22 mouse cellular contexts compared by ENCODE assay signal in the genomic region with DNA sequence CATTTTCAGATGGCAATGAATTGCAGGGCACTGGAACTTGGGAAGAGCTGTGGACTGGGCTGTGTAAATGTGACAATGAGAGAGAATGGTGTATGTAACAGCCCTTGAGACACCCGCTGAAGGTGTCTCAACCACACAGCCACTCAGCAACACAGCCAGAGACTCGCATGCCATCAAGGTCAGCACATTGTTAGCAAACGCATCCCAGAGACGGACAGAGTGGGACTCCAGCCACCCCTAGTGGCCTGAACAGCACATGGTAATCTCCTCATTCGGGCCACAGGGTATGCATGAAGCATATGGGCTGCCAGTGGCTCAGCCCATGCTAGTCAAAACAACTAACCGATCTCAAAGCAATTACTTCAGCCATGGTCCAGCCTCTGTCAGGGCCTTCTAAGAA.
DNase-seq lines count a peak whose midpoint lies in the region; ATAC-seq and TF ChIP-seq lines count a peak whose summit lies in the region.
"Had no signal": no experiment of that assay in that cellular context is flagged by ENCODE, and none has a peak within 500 bp of the region (broad histone marks: within the 10 kb centered on the region; RNA-seq: fewer than 3 reads in every experiment).

No protein-coding gene starts in this region.

- no peak overlapping the region for H3K4me2 ChIP-seq in heart, postnatal 0 days (ENCODE audit: low read depth, low read length)
- no peak overlapping the region for H3K4me2 ChIP-seq in liver, postnatal 0 days (ENCODE audit: low read depth, low read length)
- no peak overlapping the region for H3K4me2 ChIP-seq in CH12.LX (ENCODE audit: insufficient read depth, low read depth, poor library complexity, severe bottlenecking)
- H3K4me2 ChIP-seq: heart, embryonic 11.5 days; hindbrain, embryonic 14.5 days; limb, embryonic 15.5 days; lung, embryonic 15.5 days; midbrain, embryonic 12.5 days; neural tube, embryonic 12.5 days had no signal

- in situ Hi-C loops in CH12.LX (cut with MboI; ENCODE audit: low pct_ligation_motif_present, low pct_unique_long_range_greater_than_20kb, low sequenced_read_pairs) = no loop called here
- in situ Hi-C loops in ES-E14 (cut with MboI; ENCODE audit: low sequenced_read_pairs in 2 of 2, unreplicated experiment in 2 of 2) = no loop called here

- no peak for TF ChIP-seq EP300 in heart, postnatal 0 days (IDR thresholded peaks at IDR 0.05; ENCODE audit: low read depth)
- no peak for TF ChIP-seq EP300 in liver, postnatal 0 days (IDR thresholded peaks at IDR 0.05; ENCODE audit: low read depth)
- TF ChIP-seq EP300 in CH12.LX (IDR thresholded peaks at IDR 0.05; ENCODE audit: low read length) = no peak

- DNase-seq in heart, postnatal 0 days (ENCODE audit: low spot score) = no peak
- no peak for DNase-seq in heart, postnatal 25 days (ENCODE audit: low spot score)
- DNase-seq in liver, postnatal 0 days = no peak
- no peak for DNase-seq in liver
- no peak for DNase-seq in CH12.LX (ENCODE audit: extremely low read depth)
- no peak for DNase-seq in ES-E14 (ENCODE audit: low read depth, low spot score)
- no peak for DNase-seq in thymus, postnatal 10 days (ENCODE audit: low spot score in 2 of 2)
- DNase-seq: cerebellum, postnatal 25 days; forebrain, postnatal 0 days; gastrocnemius, postnatal 36 days; heart, postnatal 14 days; layer of hippocampus, postnatal 36 days; thymus, adult 18-20 months had no signal

- ATAC-seq in heart, postnatal 0 days (ENCODE audit: insufficient read depth, low read depth) = no peak
- no peak for ATAC-seq in liver, postnatal 0 days
- ATAC-seq: CD4-positive, CD25-positive, alpha-beta regulatory T cell, adult 4 months; forebrain, postnatal 0 days; intestine, embryonic 16.5 days had no signal

- peaks cover 11% of the 10 kb centered on the region; the same call in 1 of the 2 replicates for H3K4me1 ChIP-seq in heart, postnatal 0 days (ENCODE audit: control insufficient read depth, insufficient read depth)
- no peaks in the 10 kb centered on the region for H3K4me1 ChIP-seq in liver, postnatal 0 days (ENCODE audit: insufficient read depth)
- H3K4me1 ChIP-seq in CH12.LX (ENCODE audit: control insufficient read depth in 1 of 2, insufficient read depth in 2 of 2) = peaks cover 30 to 59% of the 10 kb centered on the region in 2 experiments
- H3K4me1 ChIP-seq in ES-E14 (ENCODE audit: control insufficient read depth in 2 of 2, insufficient read depth in 2 of 2, low read length in 2 of 2, poor library complexity in 1 of 2) = no peaks in the 10 kb centered on the region; a peak in 2 of 4 replicates
- H3K4me1 ChIP-seq: forebrain, embryonic 10.5 days; limb, embryonic 15.5 days; neural tube, embryonic 12.5 days had no signal

- no peaks in the 10 kb centered on the region for H3K79me2 ChIP-seq in CH12.LX (replicated peaks; ENCODE audit: control insufficient read depth, extremely low read depth, insufficient read depth, poor library complexity, severe bottlenecking)

- peak; percentile 56 for TF ChIP-seq RAD21 in CH12.LX (IDR thresholded peaks at IDR 0.05; ENCODE audit: low read depth, low read length)

- dilution Hi-C loops in CH12.LX (cut with MboI; ENCODE audit: extremely low pct_ligation_motif_present, extremely low pct_unique_long_range_greater_than_20kb, low sequenced_read_pairs) = no loop called here

- H3K4me3 ChIP-seq in heart, postnatal 0 days (ENCODE audit: low read depth, low read length) = no peak overlapping the region
- H3K4me3 ChIP-seq in liver, postnatal 0 days (ENCODE audit: low read depth, low read length) = no peak overlapping the region
- no peak overlapping the region for H3K4me3 ChIP-seq in CH12.LX (replicated peaks in 1 of 3; ENCODE audit: low read depth in 2 of 3, low read length in 2 of 3, poor library complexity in 1 of 3)
- H3K4me3 ChIP-seq in ES-E14 (ENCODE audit: insufficient read depth in 1 of 2, low read depth in 1 of 2, low read length in 2 of 2, poor library complexity in 1 of 2, severe bottlenecking in 1 of 2) = no peak overlapping the region
- H3K4me3 ChIP-seq: forebrain, embryonic 10.5 days; limb, embryonic 15.5 days; lung, embryonic 15.5 days; midbrain, embryonic 12.5 days; neural tube, embryonic 12.5 days had no signal

- H3K27me3 ChIP-seq in heart, postnatal 0 days (ENCODE audit: control insufficient read depth, insufficient read depth, low read length) = no peaks in the 10 kb centered on the region
- no peaks in the 10 kb centered on the region for H3K27me3 ChIP-seq in liver, postnatal 0 days (ENCODE audit: insufficient read depth, low read length)
- H3K27me3 ChIP-seq in CH12.LX (replicated peaks) = no peaks in the 10 kb centered on the region
- H3K27me3 ChIP-seq: limb, embryonic 15.5 days; lung, embryonic 15.5 days; midbrain, embryonic 12.5 days; neural tube, embryonic 12.5 days had no signal

- H3K27ac ChIP-seq in heart, postnatal 0 days (ENCODE audit: low read depth) = no peak overlapping the region
- H3K27ac ChIP-seq in liver, postnatal 0 days (ENCODE audit: low read depth) = no peak overlapping the region
- H3K27ac ChIP-seq in CH12.LX (ENCODE audit: insufficient read depth, low read depth) (no peak overlapping the region), ES-E14 (ENCODE audit: insufficient read depth, low read depth, low read length, poor library complexity, severe bottlenecking) (peak overlapping the region; percentile 12; the same call in 1 of the 2 replicates)
- H3K27ac ChIP-seq: forebrain, embryonic 10.5 days; hindbrain, embryonic 14.5 days; limb, embryonic 15.5 days; lung, embryonic 15.5 days; midbrain, embryonic 12.5 days; neural tube, embryonic 12.5 days had no signal

- intact Hi-C loops in heart, postnatal 25 days (cut with DNase I) = no loop called here

- no peaks in the 10 kb centered on the region for H3K9me3 ChIP-seq in heart, postnatal 0 days (replicated peaks; ENCODE audit: control insufficient read depth, low read length)
- no peaks in the 10 kb centered on the region for H3K9me3 ChIP-seq in liver, postnatal 0 days (ENCODE audit: low read length)
- no peaks in the 10 kb centered on the region for H3K9me3 ChIP-seq in CH12.LX (replicated peaks; ENCODE audit: low read length)
- no peaks in the 10 kb centered on the region for H3K9me3 ChIP-seq in ES-E14 (ENCODE audit: control insufficient read depth, insufficient read depth, low read depth, low read length)
- H3K9me3 ChIP-seq: forebrain, embryonic 10.5 days; limb, embryonic 15.5 days; lung, embryonic 15.5 days; midbrain, embryonic 12.5 days; neural tube, embryonic 12.5 days had no signal

- H3K9ac ChIP-seq in heart, postnatal 0 days (replicated peaks; ENCODE audit: low read depth, low read length) = no peak overlapping the region
- no peak overlapping the region for H3K9ac ChIP-seq in liver, postnatal 0 days (replicated peaks)
- no peak overlapping the region for H3K9ac ChIP-seq in CH12.LX (ENCODE audit: insufficient read depth, low read depth)
- no peak overlapping the region for H3K9ac ChIP-seq in ES-E14 (ENCODE audit: insufficient read depth, low read depth, low read length, poor library complexity, severe bottlenecking)
- H3K9ac ChIP-seq: forebrain, postnatal 0 days; hindbrain, embryonic 14.5 days; limb, embryonic 15.5 days; lung, embryonic 15.5 days; midbrain, embryonic 12.5 days; neural tube, embryonic 12.5 days had no signal

- 55% methylated on average over 6 of the region's 6 CpGs for WGBS in heart, postnatal 0 days
- WGBS in liver, postnatal 0 days (ENCODE audit: insufficient replicate concordance) = 57% methylated on average over 6 of the region's 6 CpGs

- TF ChIP-seq POLR2A in CH12.LX (IDR thresholded peaks at IDR 0.05; ENCODE audit: low read depth, low read length) = no peak

- TF ChIP-seq CTCF in heart, postnatal 0 days (IDR thresholded peaks at IDR 0.05; ENCODE audit: low read depth) = peak; percentile 33
- peak; percentile 24; the same call in 1 of the 2 replicates for TF ChIP-seq CTCF in liver, postnatal 0 days (IDR thresholded peaks at IDR 0.05; ENCODE audit: low read depth)
- TF ChIP-seq CTCF in CH12.LX (conservative IDR thresholded peaks at IDR 0.05 in 1 of 2, IDR thresholded peaks at IDR 0.05 in 1 of 2; ENCODE audit: low read depth in 2 of 2, low read length in 2 of 2) = peak in 1 of 2 experiments; percentile 60; a peak in 2 of 4 replicates

- H3K36me3 ChIP-seq in heart, postnatal 0 days (replicated peaks; ENCODE audit: control insufficient read depth, insufficient read depth, low read length) = no peaks in the 10 kb centered on the region
- H3K36me3 ChIP-seq in liver, postnatal 0 days (replicated peaks; ENCODE audit: insufficient read depth, low read length) = no peaks in the 10 kb centered on the region
- no peaks in the 10 kb centered on the region for H3K36me3 ChIP-seq in CH12.LX (replicated peaks in 1 of 2; ENCODE audit: control insufficient read depth in 1 of 2, insufficient read depth in 1 of 2, low read length in 1 of 2)
- no peaks in the 10 kb centered on the region for H3K36me3 ChIP-seq in ES-E14 (ENCODE audit: control insufficient read depth, insufficient read depth, low read length, poor library complexity, severe bottlenecking)
- H3K36me3 ChIP-seq: forebrain, embryonic 10.5 days; lung, embryonic 15.5 days; midbrain, embryonic 12.5 days had no signal

TF ChIP-seq in CH12.LX, 34 proteins besides CTCF, POLR2A, EP300 and RAD21 (continues in another document):
- no peak for TF ChIP-seq JUN (IDR thresholded peaks at IDR 0.05; ENCODE audit: insufficient read depth, low read depth, low read length)
- no peak for TF ChIP-seq PAX5 (IDR thresholded peaks at IDR 0.05; ENCODE audit: low read length)
- no peak for TF ChIP-seq BHLHE40 (IDR thresholded peaks at IDR 0.05; ENCODE audit: low read depth, low read length)
- no peak for TF ChIP-seq ZKSCAN1 (IDR thresholded peaks at IDR 0.05; ENCODE audit: borderline replicate concordance, low read depth, low read length)
- peak; percentile 20 for TF ChIP-seq SMC3 (IDR thresholded peaks at IDR 0.05; ENCODE audit: low read depth, low read length)
- TF ChIP-seq IRF4 (IDR thresholded peaks at IDR 0.05; ENCODE audit: low read depth, low read length) = no peak
- TF ChIP-seq KAT2A (IDR thresholded peaks at IDR 0.05; ENCODE audit: insufficient replicate concordance, low read length) = no peak
- TF ChIP-seq MAX (IDR thresholded peaks at IDR 0.05; ENCODE audit: low read length) = peak; percentile 58

TF ChIP-seq in ES-E14, 5 proteins besides CTCF, POLR2A, EP300 and RAD21:
- TF ChIP-seq MAFK (IDR thresholded peaks at IDR 0.05; ENCODE audit: insufficient read depth, low read depth, low read length) (no peak), HCFC1 (IDR thresholded peaks at IDR 0.05; ENCODE audit: borderline replicate concordance, insufficient read depth, low read length) (no peak), ZNF384 (IDR thresholded peaks at IDR 0.05; ENCODE audit: low read depth, low read length) (no peak), CHD2 (IDR thresholded peaks at IDR 0.05; ENCODE audit: low read depth, low read length) (no peak), ZC3H11A (IDR thresholded peaks at IDR 0.05; ENCODE audit: borderline replicate concordance, low read depth, low read length) (no peak)
